Mouse (Mus musculus) CD8-positive naive resting alpha-beta T cell, adult 2 months (primary cell): ENCODE data around the gene Etfrf1.

Experiments used
- DNase-seq, 2 experiments: peaks; one replicate each; pipeline ENCODE4 v3.0.0; 2022; ENCODE audit warnings: low read depth in 2 of 2, low spot score in 2 of 2

Gene Etfrf1

GRCm38 (mm10) chr6:145224246-145224645, 13.3 kb downstream of the Etfrf1 start:
- DNase-seq = no peak

GRCm38 (mm10) chr6:145226296-145226695, 15.4 kb downstream of the Etfrf1 start:
- no peak for DNase-seq

- no peak for DNase-seq
Measured at GRCm38 (mm10) chr6:145234391-145234790, 23.5 kb downstream of the Etfrf1 start.

GRCm38 (mm10) chr6:145235367-145235766, 24.4 kb downstream of the Etfrf1 start:
- DNase-seq = no peak

- no peak for DNase-seq
Measured at GRCm38 (mm10) chr6:145237148-145237547, 26.2 kb downstream of the Etfrf1 start.

- no peak for DNase-seq
Measured at GRCm38 (mm10) chr6:145240285-145240684, 29.4 kb downstream of the Etfrf1 start.

- DNase-seq = peak in 1 of 2 experiments; percentile 47
Measured at GRCm38 (mm10) chr6:145242521-145242920, 31.6 kb downstream of the Etfrf1 start.

GRCm38 (mm10) chr6:145246841-145247240, 35.9 kb downstream of the Etfrf1 start:
- DNase-seq = no peak

- no peak for DNase-seq
Measured at GRCm38 (mm10) chr6:145247886-145248285, 37.0 kb downstream of the Etfrf1 start.

- DNase-seq = peak; percentile 70 to 74
Measured at GRCm38 (mm10) chr6:145249291-145250184, 38.6 kb downstream of the Etfrf1 start.

GRCm38 (mm10) chr6:145250185-145250791, 39.4 kb downstream of the Etfrf1 start, which contains the start of gene Kras:
Gene Kras (minus strand): TSS chr6:145250239.
- peak; percentile 84 to 85 for DNase-seq

- DNase-seq = no peak
Measured at GRCm38 (mm10) chr6:145250820-145251219, 39.9 kb downstream of the Etfrf1 start.

GRCm38 (mm10) chr6:145255952-145256700, 45.2 kb downstream of the Etfrf1 start:
- DNase-seq = no peak

- DNase-seq = no peak
Measured at GRCm38 (mm10) chr6:145256701-145257073, 45.8 kb downstream of the Etfrf1 start.

GRCm38 (mm10) chr6:145262314-145262713, 51.4 kb downstream of the Etfrf1 start:
- DNase-seq = no peak
